ENCODE assay signal across 9 mouse cellular contexts in genomic region chr12:111936706-111937550, GRCm38 (mm10). TPM values are rescaled to one million over a fixed set of nuclear protein-coding genes. Genes with fewer than 3 reads are reported as not detected.
DNase-seq lines count a peak whose midpoint lies in the region; TF ChIP-seq lines count a peak whose summit lies in the region.
"Had no signal": no experiment of that assay in that cellular context is flagged by ENCODE, and none has a peak within 500 bp of the region (broad histone marks: within the 10 kb centered on the region; RNA-seq: fewer than 3 reads in every experiment).

No protein-coding gene starts in this region.

- no peaks in the 10 kb centered on the region for H3K9me3 ChIP-seq in ES-Bruce4 (replicated peaks; ENCODE audit: control insufficient read depth, insufficient read depth, low read length, poor library complexity, severe bottlenecking)
- no peaks in the 10 kb centered on the region for H3K9me3 ChIP-seq in heart, embryonic 10.5 days

- H3K36me3 ChIP-seq in ES-Bruce4 (ENCODE audit: control insufficient read depth, insufficient read depth, low read length, poor library complexity, severe bottlenecking) = no peaks in the 10 kb centered on the region
- H3K36me3 ChIP-seq in heart, embryonic 10.5 days = no peaks in the 10 kb centered on the region

- peak; percentile 74; the same call in 1 of the 2 replicates for TF ChIP-seq EP300 in ES-Bruce4 (IDR thresholded peaks at IDR 0.05; ENCODE audit: insufficient read depth, low read depth, low read length)

- H3K27me3 ChIP-seq in ES-Bruce4 (ENCODE audit: control insufficient read depth, insufficient read depth, low read length, poor library complexity, severe bottlenecking) = no peaks in the 10 kb centered on the region
- H3K27me3 ChIP-seq in heart, embryonic 10.5 days (ENCODE audit: insufficient read depth, poor library complexity, severe bottlenecking) = no peaks in the 10 kb centered on the region

- H3K9ac ChIP-seq in ES-Bruce4 (ENCODE audit: low read depth, poor library complexity, severe bottlenecking) = 0 out of 2 replicates have a peak overlapping the region, but pooled peaks have one; percentile 4

- peak overlapping the region; percentile 15 for H3K4me3 ChIP-seq in ES-Bruce4 (ENCODE audit: low read depth, low read length)
- H3K4me3 ChIP-seq in heart, embryonic 10.5 days = no peak overlapping the region

- WGBS in heart, embryonic 10.5 days = 39% methylated on average over 24 of the region's 24 CpGs

- no peak overlapping the region for H3K27ac ChIP-seq in ES-Bruce4 (ENCODE audit: insufficient read depth, low read length)
- peak overlapping the region; percentile 74 for H3K27ac ChIP-seq in heart, embryonic 10.5 days

- DNase-seq in cerebellum, postnatal 10 days = peak; percentile 75 to 79
- DNase-seq in cerebellum, postnatal 36 days = no peak
- no peak for DNase-seq in heart, embryonic 10.5 days (ENCODE audit: low spot score)
- peak; percentile 88 to 94 for DNase-seq in kidney, postnatal 4 days
- peak; percentile 62 for DNase-seq in ovary, adult 18-20 months (ENCODE audit: low spot score)
- DNase-seq in embryo, embryonic 10 days (ENCODE audit: low spot score) = no peak
- DNase-seq in layer of hippocampus, postnatal 14 days (ENCODE audit: low spot score in 2 of 2) = no peak

- TF ChIP-seq POLR2A in ES-Bruce4 (IDR thresholded peaks at IDR 0.05; ENCODE audit: insufficient read depth, low read length) = no peak

- peaks cover 17% of the 10 kb centered on the region for H3K4me1 ChIP-seq in ES-Bruce4 (ENCODE audit: control insufficient read depth, insufficient read depth, low read length)
- peaks cover 64% of the 10 kb centered on the region for H3K4me1 ChIP-seq in heart, embryonic 10.5 days

- TF ChIP-seq CTCF in ES-Bruce4 (IDR thresholded peaks at IDR 0.05; ENCODE audit: low read depth, low read length) = no peak

RNA-seq across cellular contexts. Expression of gene Ppp1r13b, which starts 29.0 kb away (rescaled TPM):
- polyA plus RNA-seq in ES-Bruce4 (2011; ENCODE audit: insufficient read depth, insufficient read length, low read depth, missing spikeins) = 7.8 and 8.9 TPM in 2 replicates
- 13.6 and 16.8 TPM in 2 replicates for polyA plus RNA-seq in heart, embryonic 10.5 days (2016; fragmentation: Nextera tagmentation; extraction: Ambion mirVana)
- total RNA-seq in layer of hippocampus, postnatal 14 days (2021) = 10 to 100 TPM; 79.3 to 83.0 TPM

RNA-seq across cellular contexts. Expression of gene Atp5mpl, which starts 29.8 kb away (rescaled TPM):
- 386 and 394 TPM in 2 replicates for polyA plus RNA-seq in ES-Bruce4 (2011; ENCODE audit: insufficient read depth, insufficient read length, low read depth, missing spikeins)
- 847 and 1,150 TPM in 2 replicates for polyA plus RNA-seq in heart, embryonic 10.5 days (2016; fragmentation: Nextera tagmentation; extraction: Ambion mirVana)
- total RNA-seq in layer of hippocampus, postnatal 14 days (2021) = 100 to 1,000 TPM; 434 to 440 TPM

RNA-seq across cellular contexts. Expression of gene Tdrd9, which starts 34.4 kb away (rescaled TPM):
- polyA plus RNA-seq in ES-Bruce4 (2011; ENCODE audit: insufficient read depth, insufficient read length, low read depth, missing spikeins) = not detected in 2 replicates
- 0.28 and 0.54 TPM in 2 replicates for polyA plus RNA-seq in heart, embryonic 10.5 days (2016; fragmentation: Nextera tagmentation; extraction: Ambion mirVana)
- total RNA-seq in layer of hippocampus, postnatal 14 days (2021) = under 1 TPM; 0.12 to 0.16 TPM

RNA-seq across cellular contexts. Expression of gene Rd3l, which starts 44.2 kb away (rescaled TPM):
- polyA plus RNA-seq in ES-Bruce4 (2011; ENCODE audit: insufficient read depth, insufficient read length, low read depth, missing spikeins) = not detected in 2 replicates
- 0.26 and 0.42 TPM in 2 replicates for polyA plus RNA-seq in heart, embryonic 10.5 days (2016; fragmentation: Nextera tagmentation; extraction: Ambion mirVana)
- total RNA-seq in layer of hippocampus, postnatal 14 days (2021) = under 1 TPM in 1 of 2 experiments, not detected in 1; 0.38 TPM
- polyA plus RNA-seq: neural tube, embryonic 11.5 days had no signal

Comparison
In these comparisons a context has a peak if more than half of its experiments do, and no peak if none do; other contexts are left out.
1. DNase-seq: peak in cerebellum, postnatal 10 days (2 of 2), kidney, postnatal 4 days (2 of 2) and ovary, adult 18-20 months (single experiment); none in cerebellum, postnatal 36 days (0 of 2), heart, embryonic 10.5 days (single experiment), embryo, embryonic 10 days (single experiment) and layer of hippocampus, postnatal 14 days (0 of 2).